Mouse (Mus musculus): ENCODE measurements at regions not wholly inside any gene's neighbourhood (a gene's known extent, or its start where the extent isn't known, plus 50 kb on each side); places are given as distances from the start of the nearest gene placed in this dataset.

- TF ChIP-seq CTCF (IDR thresholded peaks at IDR 0.05; ENCODE audit: control insufficient read depth, insufficient read depth, insufficient read length) (no peak), MYOG (IDR thresholded peaks at IDR 0.05; ENCODE audit: control insufficient read depth, extremely low read depth, insufficient read length) (no peak), CEBPB (IDR thresholded peaks at IDR 0.05; ENCODE audit: low read depth) (no peak), MAX (IDR thresholded peaks at IDR 0.05) (no peak), USF1 (IDR thresholded peaks at IDR 0.05; ENCODE audit: low read depth) (no peak), FOSL1 (IDR thresholded peaks at IDR 0.05; ENCODE audit: insufficient read depth, low read length, poor library complexity, severe bottlenecking) (no peak)
Observed at GRCm38 (mm10) chr13:97402164-97402761, 161.4 kb downstream of the Enc1 start.

Measured in C2C12 (cell line).